Mouse (Mus musculus): ENCODE measurements at regions not wholly inside any gene's neighbourhood (a gene's known extent, or its start where the extent isn't known, plus 50 kb on each side); places are given as distances from the start of the nearest gene placed in this dataset.

DNA sequence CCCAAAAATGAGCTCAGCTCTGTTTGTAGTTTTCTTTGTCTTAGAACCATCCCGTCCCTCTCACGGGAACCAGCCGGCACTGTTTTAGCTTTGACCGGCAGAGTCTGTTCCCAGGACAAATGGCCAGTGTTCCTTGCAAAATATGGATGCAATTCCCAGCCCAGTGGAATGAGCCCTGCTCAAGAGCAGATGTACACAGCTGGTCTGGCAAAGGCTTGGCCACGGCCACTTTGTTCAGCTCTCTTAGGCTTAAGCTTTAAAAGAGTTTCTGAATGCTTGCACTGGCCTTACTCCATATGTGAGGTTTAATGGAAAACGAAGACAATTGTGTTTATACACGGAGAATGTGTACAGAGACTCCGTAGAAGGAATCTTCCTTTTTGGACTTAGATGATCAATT lies 162.2 kb downstream of the Ankrd50 start:
- intact Hi-C loops (cut with DNase I): no loop called here
- peak; percentile 75 to 78 for DNase-seq

GRCm38 (mm10) chr3:38321620-38322019 lies 163.0 kb downstream of the Ankrd50 start:
- intact Hi-C loops (cut with DNase I): no loop called here
- no peak for DNase-seq

- no peak for DNase-seq
- intact Hi-C loops (cut with DNase I): no loop called here
These were observed 163.6 kb downstream of the Ankrd50 start for GRCm38 (mm10) chr3:38320998-38321397.

- intact Hi-C loops (cut with DNase I): loop anchor here (5.0 kb wide), 1 partner anchor 169 kb away; the partner anchor contains the start of gene Ankrd50
- no peak for DNase-seq
These were observed 171.8 kb downstream of the Ankrd50 start for GRCm38 (mm10) chr3:38312834-38313233.

- intact Hi-C loops (cut with DNase I): loop anchor here (5.0 kb wide), 1 partner anchor 170 kb away; the partner anchor contains the start of gene Ankrd50
- peak in 1 of 2 experiments; percentile 26 for DNase-seq
These were observed 172.5 kb downstream of the Ankrd50 start for GRCm38 (mm10) chr3:38312121-38312520.

DNA sequence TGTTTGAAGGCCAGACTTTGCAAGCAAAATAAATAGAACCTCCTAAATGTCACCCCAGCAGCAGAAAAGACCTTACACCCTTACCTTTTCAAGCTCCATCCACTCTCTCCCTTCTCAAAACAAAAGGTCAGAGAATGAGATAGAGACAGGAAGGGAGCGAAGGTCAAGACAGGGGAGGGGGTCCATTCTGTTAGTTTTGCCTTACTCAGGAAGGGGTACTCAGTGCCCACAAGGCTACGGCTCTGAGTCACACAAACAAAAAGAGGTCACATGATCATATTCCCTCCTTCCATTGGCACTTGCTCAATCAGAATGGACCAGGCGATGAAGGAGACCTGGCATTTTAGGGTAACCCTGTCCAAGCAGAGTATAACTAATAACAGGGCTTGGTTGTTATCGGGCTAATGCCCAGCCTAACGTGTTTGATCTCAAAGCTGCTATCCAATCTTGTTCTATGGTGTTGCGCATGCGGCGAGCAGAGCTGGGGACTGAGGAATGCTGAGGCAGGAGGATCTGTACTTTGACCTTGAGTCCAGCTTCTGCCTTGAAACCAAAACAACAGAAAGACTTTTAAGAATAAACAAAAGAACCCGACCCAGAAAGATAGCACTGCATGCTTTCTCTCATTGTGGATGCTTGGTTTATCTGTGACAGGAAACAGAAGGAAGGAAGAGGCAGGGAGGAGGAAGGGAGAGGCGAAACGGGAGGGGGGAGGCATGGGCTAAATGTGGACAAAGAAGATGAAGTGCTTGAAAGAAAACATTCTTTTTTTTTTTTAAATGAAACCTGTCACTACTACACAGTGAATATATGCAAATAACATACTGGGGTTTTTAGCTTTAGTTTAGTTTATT lies 184.5 kb downstream of the Ankrd50 start:
- intact Hi-C loops (cut with DNase I): no loop called here
- no peak for DNase-seq

DNA sequence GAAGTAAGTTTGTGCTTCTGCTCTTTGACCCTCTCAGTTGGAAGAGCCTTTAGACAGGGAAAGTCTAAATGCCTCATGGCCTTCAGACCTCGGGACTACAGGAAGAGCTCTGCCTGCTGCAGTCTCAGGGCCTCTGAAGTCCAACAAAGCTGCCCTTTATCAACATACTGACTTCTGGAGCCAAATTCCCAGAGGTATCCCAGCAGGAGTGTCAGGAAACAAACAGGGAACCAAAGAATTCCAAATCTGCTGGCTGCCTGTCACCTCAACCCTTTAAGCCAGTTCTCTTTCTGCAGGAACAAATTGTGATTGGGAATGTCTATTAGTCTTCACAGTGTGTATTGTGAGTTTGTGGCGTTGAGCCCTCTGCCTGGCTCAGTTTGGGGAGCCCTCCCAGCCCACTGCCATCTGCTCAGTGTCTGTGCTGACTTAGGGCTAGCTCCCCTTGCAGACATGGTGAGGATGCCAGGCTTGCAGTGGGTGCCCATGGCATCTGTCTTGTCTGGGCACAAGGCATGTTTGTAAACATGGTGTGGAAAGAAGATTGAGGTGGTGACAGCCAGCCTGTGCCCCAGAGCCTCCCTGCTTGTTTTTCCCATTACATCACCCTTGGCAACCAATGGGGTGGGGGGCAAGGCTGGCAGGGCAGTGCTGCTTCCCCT lies 185.3 kb downstream of the Ankrd50 start:
- intact Hi-C loops (cut with DNase I): no loop called here
- peak in 1 of 2 experiments; percentile 24 for DNase-seq

DNA sequence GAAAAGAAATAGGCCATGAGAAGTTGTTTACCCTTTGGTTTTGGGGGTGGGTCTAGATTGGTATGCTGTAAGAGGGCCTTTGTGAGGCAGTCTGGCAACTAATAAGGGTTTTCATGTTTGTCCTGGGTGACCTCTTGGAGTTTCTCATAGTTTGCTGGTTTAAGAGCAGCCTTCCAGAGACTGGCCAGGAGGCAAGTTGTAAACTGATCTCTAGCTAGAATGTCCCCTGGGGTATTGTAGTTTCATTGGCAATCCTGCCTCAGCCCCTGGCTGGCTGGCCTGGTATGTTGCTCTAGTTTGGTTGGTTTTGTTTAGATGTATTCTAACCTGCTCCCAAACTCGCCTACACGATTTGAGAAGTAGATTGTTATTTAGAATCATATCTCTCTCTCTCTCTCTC lies 187.1 kb downstream of the Ankrd50 start:
- intact Hi-C loops (cut with DNase I): no loop called here
- DNase-seq: no peak

DNA sequence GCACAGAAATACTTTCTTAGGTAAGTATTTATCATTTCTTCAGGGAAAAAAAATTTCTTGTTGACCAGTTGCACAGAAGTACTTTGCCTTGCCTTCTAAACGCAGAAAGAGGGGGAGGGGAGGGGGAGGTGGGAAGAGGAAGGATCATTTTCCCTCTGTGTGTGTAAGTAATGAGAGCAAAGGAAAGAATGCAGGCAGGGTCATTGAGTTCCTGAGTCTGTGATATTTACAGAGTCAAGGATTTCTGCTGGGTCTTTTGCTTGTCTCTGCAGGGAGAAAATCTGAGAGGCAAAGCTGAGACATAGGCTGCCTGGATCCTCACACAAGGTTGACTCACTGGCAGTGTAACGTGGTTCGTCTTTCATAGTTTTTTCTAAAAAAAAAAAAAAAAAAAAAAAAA lies 195.6 kb downstream of the Ankrd50 start:
- intact Hi-C loops (cut with DNase I): no loop called here
- DNase-seq: no peak

- intact Hi-C loops (cut with DNase I): loop anchor here (5.0 kb wide), 1 partner anchor 199 kb away; the partner anchor contains the start of gene Ankrd50
These were observed 200.9 kb downstream of the Ankrd50 start for GRCm38 (mm10) chr3:38283687-38284124.

GRCm38 (mm10) chr3:38282891-38283290 lies 201.8 kb downstream of the Ankrd50 start:
- no peak for DNase-seq
- intact Hi-C loops (cut with DNase I): loop anchor here (5.0 kb wide), 1 partner anchor 199 kb away; the partner anchor contains the start of gene Ankrd50

More at GRCm38 (mm10) chr3:38283687-38284124, 200.9 kb downstream of the Ankrd50 start:
- peak; percentile 38 to 39 for DNase-seq

- intact Hi-C loops (cut with DNase I): loop anchor here (5.0 kb wide), 1 partner anchor 201 kb away; the partner anchor contains the start of gene Ankrd50
- DNase-seq: peak in 1 of 2 experiments; percentile 35
These were observed 203.0 kb downstream of the Ankrd50 start for GRCm38 (mm10) chr3:38281683-38282082.

GRCm38 (mm10) chr3:38280876-38281275 lies 203.8 kb downstream of the Ankrd50 start:
- DNase-seq: no peak
- intact Hi-C loops (cut with DNase I): loop anchor here (5.0 kb wide), 1 partner anchor 201 kb away; the partner anchor contains the start of gene Ankrd50

GRCm38 (mm10) chr3:38280105-38280504 lies 204.5 kb downstream of the Ankrd50 start:
- DNase-seq: no peak
- intact Hi-C loops (cut with DNase I): loop anchor here (5.0 kb wide), 1 partner anchor 202 kb away; the partner anchor contains the start of gene Ankrd50

DNA sequence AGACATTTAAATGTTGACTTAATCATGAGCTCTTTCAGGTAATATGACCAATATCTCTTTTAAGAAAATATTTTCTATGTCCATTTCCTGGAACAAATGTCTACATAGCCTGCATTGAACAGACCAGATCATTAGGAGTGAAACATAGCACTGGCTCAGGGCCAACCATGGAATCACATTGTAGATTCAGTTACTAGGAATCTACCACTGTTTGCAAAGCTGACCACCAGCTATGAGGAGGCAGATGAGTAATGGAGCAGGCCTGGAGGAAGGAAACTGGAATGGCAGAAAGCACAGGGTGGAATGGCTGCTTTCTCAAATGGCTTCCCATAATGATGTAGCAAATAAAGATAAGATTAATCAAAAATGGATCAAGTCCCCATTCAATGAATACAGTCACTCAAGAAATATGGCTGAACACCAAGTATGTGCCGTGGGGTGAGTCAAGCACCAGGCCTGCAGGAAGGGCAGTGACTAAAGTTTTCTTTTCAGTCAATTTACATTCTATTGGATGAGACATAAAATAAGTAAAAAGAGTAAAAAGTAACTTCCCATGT lies 207.6 kb downstream of the Ankrd50 start:
- no peak for DNase-seq

DNA sequence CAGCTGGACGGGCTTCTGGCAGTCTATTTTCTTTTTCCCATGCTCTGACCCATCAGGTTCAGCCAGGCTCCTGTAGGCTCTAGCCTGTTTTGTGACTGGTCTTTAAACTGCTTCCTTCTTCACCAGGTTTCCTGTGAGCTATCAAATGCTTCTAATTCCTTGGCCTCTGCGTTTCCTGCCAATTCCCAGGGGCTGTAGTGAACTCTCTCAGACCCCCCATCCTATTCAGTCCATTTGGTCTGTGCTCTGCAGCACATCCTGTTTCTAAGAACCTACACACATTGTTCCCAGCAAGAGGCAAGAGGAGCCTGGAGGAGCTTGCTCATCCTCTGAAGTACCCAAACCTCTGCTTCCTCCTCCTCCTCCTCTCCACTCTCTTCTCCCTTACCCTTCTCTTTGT lies 209.3 kb downstream of the Ankrd50 start:
- peak; percentile 27 to 48 for DNase-seq
- intact Hi-C loops (cut with DNase I): no loop called here

More for the DNA sequence above, 207.6 kb downstream of the Ankrd50 start:
- intact Hi-C loops (cut with DNase I): no loop called here

- no peak for DNase-seq
- intact Hi-C loops (cut with DNase I): no loop called here
These were observed 213.9 kb downstream of the Ankrd50 start for GRCm38 (mm10) chr3:38270742-38271141.

DNA sequence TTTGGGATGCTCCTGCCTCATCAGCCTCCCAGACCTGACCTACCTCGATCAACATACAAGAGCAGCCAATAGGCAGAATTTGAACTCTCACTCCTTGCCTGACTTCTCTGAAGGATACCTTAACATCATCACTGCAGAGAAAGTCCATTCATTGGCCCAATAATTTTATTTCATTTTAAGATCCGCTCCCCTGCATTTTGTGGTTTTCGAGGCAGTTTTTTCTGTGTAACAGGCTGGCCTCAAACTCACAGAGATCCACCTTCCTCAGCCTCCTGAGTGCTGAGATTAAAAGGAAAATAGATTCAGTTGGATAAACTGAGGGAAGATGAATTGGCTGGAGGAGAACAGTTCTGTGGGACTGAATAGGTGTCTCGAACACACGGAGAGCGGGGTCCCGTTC lies 216.4 kb downstream of the Ankrd50 start:
- no peak for DNase-seq
- intact Hi-C loops (cut with DNase I): no loop called here

DNA sequence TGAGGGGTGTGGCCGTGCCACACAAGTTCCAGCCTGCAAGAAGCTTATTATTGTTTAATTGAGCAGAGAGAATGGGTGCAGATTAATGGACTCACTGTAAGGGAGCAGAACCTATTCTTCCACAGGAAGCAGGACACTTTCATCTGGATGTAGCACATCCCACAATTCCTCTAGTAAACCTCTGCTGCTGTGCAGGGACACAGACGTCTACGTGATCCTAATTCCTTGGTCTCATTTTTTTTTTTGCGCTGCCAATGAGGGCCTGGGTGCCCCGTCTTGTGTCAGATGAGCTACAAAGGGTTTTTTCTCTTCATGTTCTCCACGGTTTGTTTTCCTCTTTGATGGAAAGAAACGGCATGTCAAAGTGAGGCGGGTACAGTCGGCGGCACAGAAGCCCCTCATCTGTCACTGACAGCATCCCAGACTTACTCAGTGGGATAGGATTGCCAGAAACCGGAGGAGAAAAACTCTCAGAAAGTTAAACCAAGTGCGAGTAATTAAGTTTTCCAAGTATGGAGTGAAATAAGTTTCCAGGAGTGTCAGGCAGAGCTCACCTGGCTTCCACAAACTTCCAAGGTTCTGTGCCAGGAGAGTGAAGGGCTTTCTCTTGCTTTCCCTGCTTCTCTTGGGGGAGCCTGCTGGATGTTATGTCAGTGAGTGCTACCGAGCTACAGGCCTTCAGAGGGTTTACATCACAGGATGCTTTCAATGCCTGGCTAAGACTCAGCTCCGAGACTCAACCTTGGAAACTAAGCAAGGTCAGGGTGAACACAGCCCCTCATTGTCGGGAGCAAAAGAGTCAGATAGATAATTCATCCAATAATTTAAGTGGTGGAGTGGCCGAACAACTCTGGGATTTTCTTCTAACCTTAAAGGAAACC lies 221.1 kb downstream of the Ankrd50 start:
- intact Hi-C loops (cut with DNase I): no loop called here
- no peak for DNase-seq
